Mouse (Mus musculus): ENCODE results near the gene Il34. TPM values are rescaled to one million over a fixed set of nuclear protein-coding genes. Genes with fewer than 3 reads are reported as not detected.

Il34 gene
- total RNA-seq, 2 experiments from 2014 or later = 5.2 TPM

GRCm38 (mm10) chr8:110742452-110742818, 63.3 kb downstream of the Il34 start:
- H3K4me3 ChIP-seq = no peak overlapping the region
- intact Hi-C loops (cut with DNase I) = loop anchor here (10.0 kb wide), 1 partner anchor 342 kb away; no protein-coding TSS in a partner anchor
- no peak for TF ChIP-seq CTCF (IDR thresholded peaks at IDR 0.05)
- DNase-seq = peak; percentile 15
- H3K27ac ChIP-seq = no peak overlapping the region

- no peak for TF ChIP-seq CTCF (IDR thresholded peaks at IDR 0.05)
- no peak overlapping the region for H3K4me3 ChIP-seq
- no peak for DNase-seq
- H3K27ac ChIP-seq = no peak overlapping the region
- intact Hi-C loops (cut with DNase I) = loop anchor here (10.0 kb wide), 1 partner anchor 343 kb away; no protein-coding TSS in a partner anchor
Measured at GRCm38 (mm10) chr8:110741816-110742451, 63.8 kb downstream of the Il34 start.

GRCm38 (mm10) chr8:110740629-110741175, 65.0 kb downstream of the Il34 start:
- no peak for TF ChIP-seq CTCF (IDR thresholded peaks at IDR 0.05)
- DNase-seq = no peak
- intact Hi-C loops (cut with DNase I) = loop anchor here (10.0 kb wide), 1 partner anchor 344 kb away; no protein-coding TSS in a partner anchor
- no peak overlapping the region for H3K4me3 ChIP-seq
- H3K27ac ChIP-seq = no peak overlapping the region

- Histone ChIP-seq H3K4me3 (no peak overlapping the region), H3K27ac (no peak overlapping the region)
- no peak for TF ChIP-seq CTCF (IDR thresholded peaks at IDR 0.05)
- intact Hi-C loops (cut with DNase I) = no loop called here
- DNase-seq = no peak
Measured at GRCm38 (mm10) chr8:110738591-110739195, 67.0 kb downstream of the Il34 start.

- intact Hi-C loops (cut with DNase I) = no loop called here
- Histone ChIP-seq H3K4me3 (no peak overlapping the region), H3K27ac (no peak overlapping the region)
- no peak for DNase-seq
- no peak for TF ChIP-seq CTCF (IDR thresholded peaks at IDR 0.05)
Measured at GRCm38 (mm10) chr8:110733036-110733435, 72.7 kb downstream of the Il34 start.

GRCm38 (mm10) chr8:110731346-110731859, 74.3 kb downstream of the Il34 start:
- Histone ChIP-seq H3K4me3 (no peak overlapping the region), H3K27ac (no peak overlapping the region)
- intact Hi-C loops (cut with DNase I) = no loop called here
- TF ChIP-seq CTCF (IDR thresholded peaks at IDR 0.05) = no peak
- no peak for DNase-seq

- Histone ChIP-seq H3K27ac (no peak overlapping the region), H3K4me3 (no peak overlapping the region)
- peak; percentile 77 for DNase-seq
- intact Hi-C loops (cut with DNase I) = loop anchor here (1.0 kb wide), 1 partner anchor 81 kb away; no protein-coding TSS in a partner anchor
- no peak for TF ChIP-seq CTCF (IDR thresholded peaks at IDR 0.05)
Measured at GRCm38 (mm10) chr8:110726893-110727292, 78.8 kb downstream of the Il34 start.

- intact Hi-C loops (cut with DNase I) = no loop called here
- DNase-seq = no peak
- H3K27ac ChIP-seq = peak overlapping the region; percentile 57
- H3K4me3 ChIP-seq = no peak overlapping the region
- TF ChIP-seq CTCF (IDR thresholded peaks at IDR 0.05) = no peak
Measured at GRCm38 (mm10) chr8:110725084-110725838, 80.5 kb downstream of the Il34 start.

GRCm38 (mm10) chr8:110724493-110724892, 81.2 kb downstream of the Il34 start:
- Histone ChIP-seq H3K27ac (peak overlapping the region; percentile 57), H3K4me3 (no peak overlapping the region)
- intact Hi-C loops (cut with DNase I) = loop anchor here (5.0 kb wide), 1 partner anchor 62 kb away; no protein-coding TSS in a partner anchor
- DNase-seq = no peak
- TF ChIP-seq CTCF (IDR thresholded peaks at IDR 0.05) = no peak

- no peak for DNase-seq
- intact Hi-C loops (cut with DNase I) = loop anchor here (5.0 kb wide), 1 partner anchor 60 kb away; no protein-coding TSS in a partner anchor
- Histone ChIP-seq H3K27ac (peak overlapping the region; percentile 90), H3K4me3 (peak overlapping the region; percentile 83)
- no peak for TF ChIP-seq CTCF (IDR thresholded peaks at IDR 0.05)
Measured at GRCm38 (mm10) chr8:110722414-110723011, 83.2 kb downstream of the Il34 start.

GRCm38 (mm10) chr8:110721606-110722413, 83.9 kb downstream of the Il34 start:
- Histone ChIP-seq H3K4me3 (peak overlapping the region; percentile 83), H3K27ac (peak overlapping the region; percentile 90)
- TF ChIP-seq CTCF (IDR thresholded peaks at IDR 0.05) = no peak
- DNase-seq = no peak
- intact Hi-C loops (cut with DNase I) = loop anchor here (5.0 kb wide), 1 partner anchor 60 kb away; no protein-coding TSS in a partner anchor

Measured in gastrocnemius, adult 2 months (tissue).